Mouse (Mus musculus): ENCODE measurements around the gene Thsd1.

- no peak for TF ChIP-seq CTCF (IDR thresholded peaks at IDR 0.05; ENCODE audit: low read depth)
- no peak for TF ChIP-seq EP300 (IDR thresholded peaks at IDR 0.05; ENCODE audit: low read depth)
Measured at GRCm38 (mm10) chr8:22247956-22248355, 20.8 kb downstream of the Thsd1 start.

Measured in heart, postnatal 0 days (tissue).